Mouse (Mus musculus) hindbrain, embryonic 14.5 days (tissue): ENCODE data around the gene Rnf5. TPM values are rescaled to one million over a fixed set of nuclear protein-coding genes. Genes with fewer than 3 reads are reported as not detected.

Source experiments
- ATAC-seq: fragments of 200-750 bp; cut with Nextera tagmentation; 2 replicates; pipeline ENCODE4 v1.8.0; 2017; ENCODE audit warnings: moderate number of reproducible peaks, mild to moderate bottlenecking, moderate TSS enrichment, moderate library complexity; ENCODE audit not compliant: low FRiP score
- DNase-seq: peaks from one replicate; pipeline ENCODE4 v3.0.0-alpha.2; 2015; ENCODE audit warnings: low spot score
- H3K27ac ChIP-seq: fragments of 300-500 bp; sonication (generic); 2 replicates; pipeline ENCODE4 v1.5.1; 2014; ENCODE audit warnings: mild to moderate bottlenecking, moderate library complexity
- H3K27me3 ChIP-seq: fragments of 300-500 bp; sonication (generic); 2 replicates; pipeline ENCODE4 v1.6.1; 2014; ENCODE audit warnings: mild to moderate bottlenecking, low read length, mixed read lengths; ENCODE audit not compliant: control insufficient read depth, insufficient read depth
- H3K36me3 ChIP-seq: fragments of 300-500 bp; sonication (generic); replicated peaks from 2 replicates; pipeline ENCODE4 v1.6.1; 2014; ENCODE audit not compliant: control insufficient read depth, insufficient read depth
- H3K4me1 ChIP-seq: fragments of 300-500 bp; sonication (generic); replicated peaks from 2 replicates; pipeline ENCODE4 v1.6.1; 2014; ENCODE audit warnings: antibody characterized with exemption, low read length, mixed read lengths; ENCODE audit not compliant: control insufficient read depth, insufficient read depth
- H3K4me2 ChIP-seq: fragments of 300-500 bp; sonication (generic); replicated peaks from 2 replicates; pipeline ENCODE4 v1.6.1; 2014; ENCODE audit warnings: mild to moderate bottlenecking, moderate library complexity
- H3K4me3 ChIP-seq: fragments of 300-500 bp; sonication (generic); replicated peaks from 2 replicates; pipeline ENCODE4 v1.5.1; 2014; ENCODE audit warnings: mild to moderate bottlenecking, low read length
- H3K9ac ChIP-seq: fragments of 300-500 bp; sonication (generic); 2 replicates; pipeline ENCODE4 v1.6.1; 2014
- H3K9me3 ChIP-seq: fragments of 300-500 bp; sonication (generic); 2 replicates; pipeline ENCODE4 v1.6.1; 2016; ENCODE audit warnings: low read length; ENCODE audit not compliant: control insufficient read depth
- WGBS: fragments of 180-500 bp; shearing (Covaris S2); extraction: QIAGEN DNeasy Blood & Tissue Kit; methylation state at CpG from one replicate; pipeline ENCODE4 v1.1.7; 2014; 5-methylcytosine and 5-hydroxymethylcytosine counted together
- polyA plus RNA-seq: library from polyadenylated mRNA; unstranded; fragments of >200 nt; fragmentation: Nextera tagmentation; extraction: Ambion mirVana; gene quantifications from 2 replicates; pipeline ENCODE4 v1.2.1, GENCODE M21; 2014

The Rnf5 gene
- 196 and 211 TPM in 2 replicates for polyA plus RNA-seq

GRCm38 (mm10) chr17:34603375-34604060 lies at the start of gene Rnf5:
TSS of gene Rnf5 (minus strand) at chr17:34603690.
- Histone ChIP-seq H3K36me3 (peaks cover 16% of the 10 kb centered on the region), H3K27ac (peak within 1 kb of the TSS; percentile 87), H3K4me1 (peaks cover 40% of the 10 kb centered on the region), H3K4me2 (peak within 1 kb of the TSS; percentile 76), H3K9me3 (no peaks in the 10 kb centered on the region), H3K4me3 (peak within 1 kb of the TSS; percentile 80), H3K27me3 (no peaks in the 10 kb centered on the region), H3K9ac (peak within 1 kb of the TSS; percentile 71)
- WGBS, result under 1% methylated on average over 30 of the region's 30 CpGs
- ATAC-seq (peak; percentile 94), DNase-seq (peak; percentile 100)

- ATAC-seq, result no peak
- H3K27me3 ChIP-seq, result no peaks in the 10 kb centered on the region
- WGBS, result 95% methylated on average over 8 of the region's 8 CpGs
Measured at GRCm38 (mm10) chr17:34652985-34653384, 49.5 kb upstream of the Rnf5 start.

GRCm38 (mm10) chr17:34652546-34652945 lies 49.1 kb upstream of the Rnf5 start:
- DNase-seq (no peak), ATAC-seq (no peak)
- Histone ChIP-seq H3K4me3 (no peak overlapping the region), H3K9me3 (no peaks in the 10 kb centered on the region), H3K4me1 (peaks cover 11% of the 10 kb centered on the region), H3K36me3 (peaks cover 55% of the 10 kb centered on the region), H3K4me2 (no peak overlapping the region), H3K9ac (no peak overlapping the region), H3K27ac (no peak overlapping the region), H3K27me3 (no peaks in the 10 kb centered on the region)
- 93% methylated on average over 10 of the region's 10 CpGs for WGBS

More at GRCm38 (mm10) chr17:34652985-34653384, 49.5 kb upstream of the Rnf5 start:
- no peak overlapping the region for H3K4me2 ChIP-seq
- no peak overlapping the region for H3K9ac ChIP-seq
- no peaks in the 10 kb centered on the region for H3K9me3 ChIP-seq
- H3K4me3 ChIP-seq, result no peak overlapping the region
- H3K4me1 ChIP-seq, result peaks cover 7% of the 10 kb centered on the region
- no peak overlapping the region for H3K27ac ChIP-seq
- DNase-seq, result no peak
- peaks cover 55% of the 10 kb centered on the region for H3K36me3 ChIP-seq

- peaks cover 55% of the 10 kb centered on the region for H3K36me3 ChIP-seq
- ATAC-seq, result no peak
Measured at GRCm38 (mm10) chr17:34651507-34652221, 48.2 kb upstream of the Rnf5 start.

GRCm38 (mm10) chr17:34650781-34651180 lies 47.3 kb upstream of the Rnf5 start:
- Histone ChIP-seq H3K9ac (no peak overlapping the region), H3K4me1 (peaks cover 18% of the 10 kb centered on the region), H3K4me2 (no peak overlapping the region), H3K4me3 (no peak overlapping the region), H3K9me3 (no peaks in the 10 kb centered on the region), H3K27me3 (no peaks in the 10 kb centered on the region), H3K27ac (no peak overlapping the region), H3K36me3 (peaks cover 55% of the 10 kb centered on the region)
- DNase-seq (no peak), ATAC-seq (no peak)
- 96% methylated on average over 14 of the region's 14 CpGs for WGBS

More at GRCm38 (mm10) chr17:34651507-34652221, 48.2 kb upstream of the Rnf5 start:
- H3K9ac ChIP-seq, result no peak overlapping the region
- no peaks in the 10 kb centered on the region for H3K9me3 ChIP-seq
- H3K4me1 ChIP-seq, result peaks cover 14% of the 10 kb centered on the region
- no peak overlapping the region for H3K27ac ChIP-seq
- no peak overlapping the region for H3K4me2 ChIP-seq
- no peak overlapping the region for H3K4me3 ChIP-seq
- no peak for DNase-seq
- 45% methylated on average over 19 of the region's 19 CpGs for WGBS
- no peaks in the 10 kb centered on the region for H3K27me3 ChIP-seq

GRCm38 (mm10) chr17:34649106-34649864 lies 45.8 kb upstream of the Rnf5 start:
- H3K4me1 ChIP-seq, result peaks cover 26% of the 10 kb centered on the region
- H3K4me3 ChIP-seq, result no peak overlapping the region
- no peak overlapping the region for H3K4me2 ChIP-seq
- ATAC-seq (no peak), DNase-seq (no peak)
- H3K9ac ChIP-seq, result no peak overlapping the region
- WGBS, result 90% methylated on average over 18 of the region's 18 CpGs
- H3K27ac ChIP-seq, result no peak overlapping the region
- no peaks in the 10 kb centered on the region for H3K9me3 ChIP-seq
- peaks cover 55% of the 10 kb centered on the region for H3K36me3 ChIP-seq
- no peaks in the 10 kb centered on the region for H3K27me3 ChIP-seq

GRCm38 (mm10) chr17:34648141-34648890 lies 44.8 kb upstream of the Rnf5 start:
- no peaks in the 10 kb centered on the region for H3K9me3 ChIP-seq
- peak overlapping the region; percentile 96; the same call in 1 of the 2 replicates for H3K9ac ChIP-seq
- H3K27ac ChIP-seq, result no peak overlapping the region
- ATAC-seq (no peak), DNase-seq (no peak)
- WGBS, result 89% methylated on average over 16 of the region's 16 CpGs
- H3K4me2 ChIP-seq, result peak overlapping the region; percentile 91
- peaks cover 50% of the 10 kb centered on the region for H3K36me3 ChIP-seq
- H3K4me3 ChIP-seq, result peak overlapping the region; percentile 100
- H3K27me3 ChIP-seq, result no peaks in the 10 kb centered on the region
- peaks cover 26% of the 10 kb centered on the region for H3K4me1 ChIP-seq

- H3K4me3 ChIP-seq, result peak within 1 kb of the TSS; percentile 100
- H3K27me3 ChIP-seq, result no peaks in the 10 kb centered on the region
- peak within 1 kb of the TSS; percentile 78 for H3K27ac ChIP-seq
- under 1% methylated on average over 52 of the region's 66 CpGs for WGBS
- peak within 1 kb of the TSS; percentile 91 for H3K4me2 ChIP-seq
- peaks cover 26% of the 10 kb centered on the region for H3K4me1 ChIP-seq
- no peaks in the 10 kb centered on the region for H3K9me3 ChIP-seq
- H3K9ac ChIP-seq, result peak within 1 kb of the TSS; percentile 96
- peak; percentile 96 for DNase-seq
- peaks cover 38% of the 10 kb centered on the region for H3K36me3 ChIP-seq
- ATAC-seq, result peak; percentile 96
Measured at GRCm38 (mm10) chr17:34646906-34647787, 43.7 kb upstream of the Rnf5 start, which contains the start of gene Atf6b. TSS of gene Atf6b (plus strand) at chr17:34647146.
